Mouse (Mus musculus) lung, embryonic 14.5 days (tissue): ENCODE results near the gene Cacnb4. TPM values are rescaled to one million over a fixed set of nuclear protein-coding genes. Genes with fewer than 3 reads are reported as not detected.

Source experiments
- ATAC-seq: fragments of 200-750 bp; cut with Nextera tagmentation; 2 replicates; pipeline ENCODE4 v1.8.0; 2017; ENCODE audit warnings: mild to moderate bottlenecking, moderate TSS enrichment, moderate library complexity; ENCODE audit not compliant: insufficient read depth
- DNase-seq: peaks from one replicate; pipeline ENCODE4 v3.0.0-alpha.2; 2015
- H3K27ac ChIP-seq: fragments of 300-500 bp; sonication (generic); 2 replicates; pipeline ENCODE4 v1.5.1; 2014; ENCODE audit warnings: low read depth, mild to moderate bottlenecking, moderate library complexity
- H3K27me3 ChIP-seq: fragments of 300-500 bp; sonication (generic); 2 replicates; pipeline ENCODE4 v1.6.1; 2014; ENCODE audit warnings: low read length, control low read depth; ENCODE audit not compliant: insufficient read depth
- H3K36me3 ChIP-seq: fragments of 300-500 bp; sonication (generic); 2 replicates; pipeline ENCODE4 v1.6.1; 2014; ENCODE audit warnings: control low read depth; ENCODE audit not compliant: insufficient read depth
- H3K4me1 ChIP-seq: fragments of 300-500 bp; sonication (generic); 2 replicates; pipeline ENCODE4 v1.6.1; 2014; ENCODE audit warnings: antibody characterized with exemption, control low read depth; ENCODE audit not compliant: insufficient read depth
- H3K4me2 ChIP-seq: fragments of 300-500 bp; sonication (generic); 2 replicates; pipeline ENCODE4 v1.6.1; 2014; ENCODE audit warnings: mild to moderate bottlenecking
- H3K4me3 ChIP-seq: fragments of 300-500 bp; sonication (generic); 2 replicates; pipeline ENCODE4 v1.5.1; 2014; ENCODE audit warnings: low read depth, low read length
- H3K9ac ChIP-seq: fragments of 300-500 bp; sonication (generic); 2 replicates; pipeline ENCODE4 v1.6.1; 2014
- H3K9me3 ChIP-seq: fragments of 300-500 bp; sonication (generic); 2 replicates; pipeline ENCODE4 v1.6.1; 2016; ENCODE audit warnings: low read depth, low read length, control low read depth
- CTCF ChIP-seq: IDR thresholded peaks from 2 replicates; pipeline ENCODE4 v1.5.1; 2016; ENCODE audit warnings: antibody characterized with exemption, low read depth
- WGBS: fragments of 180-500 bp; shearing (Covaris S2); extraction: QIAGEN DNeasy Blood & Tissue Kit; methylation state at CpG from one replicate; pipeline ENCODE4 v1.1.7; 2014; 5-methylcytosine and 5-hydroxymethylcytosine counted together
- polyA plus RNA-seq: library from polyadenylated mRNA; unstranded; fragments of >200 nt; fragmentation: Nextera tagmentation; extraction: Ambion mirVana; gene quantifications from 2 replicates; pipeline ENCODE4 v1.2.1, GENCODE M21; 2014

Gene Cacnb4
- polyA plus RNA-seq, 1 experiment from 2014 or later: 0.39 TPM

DNA sequence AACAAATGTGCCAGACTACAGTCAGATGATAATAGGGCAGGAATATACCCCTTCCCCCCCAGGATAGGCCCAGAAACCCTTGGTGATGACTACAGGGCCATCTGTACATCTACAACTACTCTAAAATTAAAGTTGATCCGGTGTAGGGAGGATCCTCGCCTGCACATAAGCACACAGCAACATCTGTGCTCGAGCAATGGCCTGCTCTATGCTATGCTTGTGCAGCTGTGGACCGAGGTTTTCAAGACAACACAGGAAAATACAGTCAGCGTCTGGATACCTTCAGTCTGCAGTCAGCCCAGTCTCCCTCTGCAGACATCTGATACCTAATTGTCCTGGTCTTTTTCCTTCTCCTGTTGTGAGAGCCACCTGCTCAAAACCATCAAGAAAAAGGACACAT lies 83.4 kb downstream of the Cacnb4 start:
- Histone ChIP-seq H3K4me3 (no peak overlapping the region), H3K9ac (no peak overlapping the region), H3K36me3 (no peaks in the 10 kb centered on the region), H3K27me3 (no peaks in the 10 kb centered on the region), H3K4me2 (no peak overlapping the region), H3K4me1 (no peaks in the 10 kb centered on the region), H3K9me3 (no peaks in the 10 kb centered on the region), H3K27ac (no peak overlapping the region)
- WGBS: 64% methylated on average over 5 of the region's 5 CpGs
- ATAC-seq (no peak), DNase-seq (no peak)
- no peak for TF ChIP-seq CTCF

DNA sequence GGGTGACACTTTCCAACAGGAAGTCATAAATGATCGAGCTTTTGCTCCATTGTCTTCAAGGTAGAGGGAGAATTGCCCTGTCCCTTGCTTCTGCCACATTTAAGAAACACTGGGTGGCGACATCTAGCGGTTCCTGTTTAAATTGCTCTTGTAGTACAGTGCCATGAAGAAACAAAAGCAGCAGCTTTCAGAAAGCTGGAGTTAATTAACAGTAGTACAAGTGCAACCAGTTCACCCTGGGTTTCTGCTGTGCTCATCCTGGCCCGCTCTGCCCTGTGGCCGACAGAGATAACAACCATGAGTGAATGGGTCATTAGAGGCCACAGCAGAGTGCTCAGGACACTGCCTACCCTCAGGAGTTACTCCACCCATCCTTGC lies 85.7 kb downstream of the Cacnb4 start:
- ATAC-seq (peak; percentile 63), DNase-seq (peak; percentile 95)
- TF ChIP-seq CTCF: peak; percentile 86
- H3K4me2 ChIP-seq: no peak overlapping the region
- no peaks in the 10 kb centered on the region for H3K9me3 ChIP-seq
- 0% methylated on average over 5 of the region's 5 CpGs for WGBS
- no peaks in the 10 kb centered on the region for H3K27me3 ChIP-seq
- H3K4me1 ChIP-seq: no peaks in the 10 kb centered on the region
- H3K36me3 ChIP-seq: no peaks in the 10 kb centered on the region
- H3K27ac ChIP-seq: no peak overlapping the region
- H3K9ac ChIP-seq: no peak overlapping the region
- no peak overlapping the region for H3K4me3 ChIP-seq

DNA sequence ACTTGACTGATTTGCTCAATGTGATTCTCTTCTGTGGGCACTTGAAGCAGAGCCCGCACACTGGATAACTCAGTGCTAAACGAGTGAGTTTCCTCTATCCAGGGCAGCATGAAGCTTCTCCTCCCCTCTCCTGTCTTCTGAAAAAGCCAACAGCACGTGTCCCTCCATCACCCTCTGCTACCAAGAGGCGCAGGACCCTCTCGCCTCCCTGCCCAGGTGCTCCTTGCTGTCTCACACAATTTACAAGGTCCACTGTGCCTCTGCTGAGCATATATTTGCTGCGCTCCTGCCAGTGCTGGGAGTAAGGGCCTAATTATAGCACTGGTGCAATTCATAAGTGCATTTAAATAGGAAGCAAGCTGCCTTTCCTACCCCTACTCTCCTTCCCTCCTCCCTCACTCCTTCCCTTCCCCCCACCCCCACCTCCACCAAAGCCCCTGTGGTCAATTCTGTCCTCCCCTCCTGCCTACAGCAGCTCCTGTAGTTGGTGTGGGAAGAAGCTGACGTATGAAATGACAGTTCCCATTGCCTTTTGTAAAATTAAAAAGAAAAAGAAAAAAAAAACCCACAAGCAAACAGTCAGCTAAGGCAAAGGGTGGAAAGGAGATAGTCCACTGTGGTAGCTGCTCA lies 86.2 kb downstream of the Cacnb4 start:
- H3K9ac ChIP-seq: no peak overlapping the region; the same call in 1 of the 2 replicates
- no peak for TF ChIP-seq CTCF
- H3K4me2 ChIP-seq: no peak overlapping the region
- no peaks in the 10 kb centered on the region for H3K4me1 ChIP-seq
- no peaks in the 10 kb centered on the region for H3K9me3 ChIP-seq
- no peak for DNase-seq
- WGBS: 78% methylated on average over 7 of the region's 7 CpGs
- no peaks in the 10 kb centered on the region for H3K36me3 ChIP-seq
- H3K4me3 ChIP-seq: no peak overlapping the region
- ATAC-seq: no peak
- no peaks in the 10 kb centered on the region for H3K27me3 ChIP-seq
- H3K27ac ChIP-seq: no peak overlapping the region

DNA sequence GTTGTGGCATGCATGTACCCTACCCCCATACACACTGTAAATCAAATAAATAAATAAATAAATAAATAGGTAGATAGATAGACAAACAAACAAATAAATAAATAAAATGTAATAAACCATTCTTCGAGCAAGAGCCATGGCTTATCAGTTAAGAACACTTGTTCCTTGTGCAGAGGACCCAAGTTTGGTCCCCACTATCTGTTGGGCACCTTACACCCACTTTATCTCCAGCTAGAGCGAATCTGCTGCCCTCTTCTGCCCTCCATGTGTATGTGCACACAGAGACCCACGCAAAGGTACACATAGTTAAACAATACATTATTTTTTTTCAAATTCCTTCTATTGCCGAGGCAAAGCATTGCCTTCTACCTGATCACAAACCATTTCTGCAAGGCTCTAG lies 87.1 kb downstream of the Cacnb4 start:
- Histone ChIP-seq H3K27me3 (no peaks in the 10 kb centered on the region), H3K27ac (no peak overlapping the region), H3K9ac (no peak overlapping the region), H3K9me3 (no peaks in the 10 kb centered on the region), H3K4me2 (no peak overlapping the region), H3K36me3 (no peaks in the 10 kb centered on the region), H3K4me1 (no peaks in the 10 kb centered on the region), H3K4me3 (no peak overlapping the region)
- DNase-seq (no peak), ATAC-seq (no peak)
- WGBS: 82% methylated on average over 4 of the region's 4 CpGs
- TF ChIP-seq CTCF: peak; percentile 29; the same call in 1 of the 2 replicates

DNA sequence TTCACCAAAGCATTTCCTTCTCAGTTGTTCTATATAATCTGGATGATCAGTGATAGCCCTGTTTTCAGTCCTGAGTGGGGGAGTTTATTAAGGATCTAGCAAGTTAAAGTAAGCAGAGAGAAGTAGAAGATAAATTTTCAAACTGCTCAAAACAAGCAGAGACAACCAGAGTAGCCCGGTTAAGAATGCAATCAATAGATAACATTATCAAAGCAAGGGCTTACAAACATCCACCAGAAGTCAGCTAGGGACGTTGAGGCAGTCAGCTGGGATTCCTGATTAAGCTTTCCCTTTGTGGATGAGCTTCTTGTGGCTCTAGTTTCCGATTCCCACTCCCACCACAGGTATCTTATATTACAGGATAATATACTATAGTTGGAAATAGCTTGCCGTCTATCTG lies 91.2 kb downstream of the Cacnb4 start:
- Histone ChIP-seq H3K27ac (no peak overlapping the region), H3K4me3 (no peak overlapping the region), H3K4me2 (no peak overlapping the region), H3K4me1 (no peaks in the 10 kb centered on the region), H3K9ac (no peak overlapping the region), H3K36me3 (no peaks in the 10 kb centered on the region), H3K9me3 (no peaks in the 10 kb centered on the region), H3K27me3 (no peaks in the 10 kb centered on the region)
- TF ChIP-seq CTCF: no peak
- ATAC-seq (no peak), DNase-seq (no peak)
- WGBS: 63% methylated on average over 4 of the region's 4 CpGs

- H3K9ac ChIP-seq: no peak overlapping the region
- 83% methylated on average over 10 of the region's 11 CpGs for WGBS
- no peaks in the 10 kb centered on the region for H3K9me3 ChIP-seq
- H3K4me2 ChIP-seq: no peak overlapping the region
- H3K4me3 ChIP-seq: no peak overlapping the region
- ATAC-seq: no peak
- no peaks in the 10 kb centered on the region for H3K27me3 ChIP-seq
- H3K4me1 ChIP-seq: no peaks in the 10 kb centered on the region
- DNase-seq: no peak
- TF ChIP-seq CTCF: no peak
- no peak overlapping the region for H3K27ac ChIP-seq
- no peaks in the 10 kb centered on the region for H3K36me3 ChIP-seq
Observed at GRCm38 (mm10) chr2:52581132-52581781, 95.4 kb downstream of the Cacnb4 start.

DNA sequence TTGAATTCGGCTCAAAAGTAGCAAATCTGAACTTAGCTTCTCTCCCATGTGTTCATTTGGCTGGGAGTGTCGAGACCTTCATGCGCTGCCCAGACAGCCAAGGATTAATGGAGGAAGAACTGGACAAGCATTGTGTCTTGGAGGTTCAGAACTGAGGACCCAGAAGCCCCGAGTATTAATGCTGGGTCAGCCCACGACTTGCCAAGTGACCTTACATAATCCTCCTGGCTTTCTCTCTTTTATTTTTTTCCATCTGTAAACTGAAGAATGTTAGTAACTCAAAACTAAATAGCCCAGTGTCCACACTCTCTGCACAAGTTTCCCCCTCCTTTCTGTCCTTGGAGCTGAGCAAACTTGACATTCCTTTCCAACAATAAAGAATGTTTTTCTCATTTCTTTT lies 95.9 kb downstream of the Cacnb4 start:
- H3K36me3 ChIP-seq: no peaks in the 10 kb centered on the region

More for the DNA sequence above, 95.9 kb downstream of the Cacnb4 start:
- H3K4me2 ChIP-seq: no peak overlapping the region
- 47% methylated on average over 5 of the region's 5 CpGs for WGBS
- no peaks in the 10 kb centered on the region for H3K9me3 ChIP-seq
- ATAC-seq (no peak), DNase-seq (no peak)
- no peak overlapping the region for H3K4me3 ChIP-seq
- H3K27ac ChIP-seq: no peak overlapping the region
- H3K9ac ChIP-seq: no peak overlapping the region
- no peaks in the 10 kb centered on the region for H3K27me3 ChIP-seq
- H3K4me1 ChIP-seq: no peaks in the 10 kb centered on the region
- TF ChIP-seq CTCF: no peak
